Comparison of ENCODE assay signal across 22 mouse cellular contexts in the genomic region with DNA sequence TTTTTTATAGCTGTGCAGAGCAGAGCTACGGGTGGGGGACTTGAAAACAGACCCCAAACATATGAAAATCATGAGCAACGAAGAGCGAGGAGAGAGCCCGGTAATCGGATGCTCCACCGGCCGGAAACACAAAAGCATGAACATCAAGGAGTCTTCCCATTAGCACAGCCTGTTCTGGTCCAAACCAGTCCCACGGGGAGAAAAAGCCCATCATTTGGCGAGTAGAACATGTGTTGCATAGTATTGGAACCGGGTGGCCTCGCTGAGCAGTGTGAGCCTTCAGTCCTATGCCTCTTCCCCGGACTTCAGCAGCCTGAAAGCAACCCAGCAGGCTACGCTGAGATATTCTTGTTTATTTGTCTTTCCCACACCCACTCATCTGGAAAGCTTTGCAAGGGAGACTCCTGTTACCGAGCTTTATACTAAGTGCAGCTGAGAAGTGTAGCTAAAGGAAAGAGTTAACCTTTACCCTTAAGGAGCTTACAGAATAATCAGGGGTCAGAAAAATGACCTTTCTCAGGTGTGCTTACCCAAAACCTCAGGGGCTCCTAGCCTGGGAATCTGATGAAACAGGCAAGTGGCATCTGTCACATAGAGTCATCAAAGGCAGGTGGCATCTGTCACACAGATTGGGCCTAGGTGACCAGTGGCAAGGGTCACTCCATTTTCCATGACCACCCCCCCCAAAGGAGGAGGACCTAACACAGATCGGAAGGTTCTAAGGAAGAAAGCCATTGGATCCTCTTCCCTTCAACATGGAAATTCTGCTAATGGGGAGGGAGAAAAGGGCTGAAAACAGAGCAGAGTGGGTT.
DNase-seq lines count a peak whose midpoint lies in the region; ATAC-seq and TF ChIP-seq lines count a peak whose summit lies in the region.
"Had no signal": no experiment of that assay in that cellular context is flagged by ENCODE, and none has a peak within 500 bp of the region (broad histone marks: within the 10 kb centered on the region; RNA-seq: fewer than 3 reads in every experiment).

No protein-coding gene starts in this region.

- 37% methylated on average over 15 of the region's 15 CpGs for WGBS in lung, embryonic 14.5 days
- WGBS in embryonic facial prominence, embryonic 13.5 days = 16% methylated on average over 15 of the region's 15 CpGs
- WGBS in forebrain, embryonic 14.5 days = 70% methylated on average over 15 of the region's 15 CpGs

- H3K4me1 ChIP-seq in lung, embryonic 14.5 days (ENCODE audit: insufficient read depth) = peaks cover 7% of the 10 kb centered on the region
- H3K4me1 ChIP-seq in embryonic facial prominence, embryonic 13.5 days = peaks cover 11% of the 10 kb centered on the region
- no peaks in the 10 kb centered on the region for H3K4me1 ChIP-seq in forebrain, embryonic 14.5 days (ENCODE audit: control insufficient read depth, insufficient read depth, low read length)
- H3K4me1 ChIP-seq: heart, embryonic 10.5 days; liver, embryonic 13.5 days had no signal

- H3K4me2 ChIP-seq in lung, embryonic 14.5 days = no peak overlapping the region
- H3K4me2 ChIP-seq in embryonic facial prominence, embryonic 13.5 days = peak overlapping the region; percentile 23
- no peak overlapping the region for H3K4me2 ChIP-seq in forebrain, embryonic 14.5 days (ENCODE audit: low read length)
- H3K4me2 ChIP-seq: liver, embryonic 13.5 days; lung, embryonic 15.5 days; neural tube, embryonic 13.5 days had no signal

- 0 out of 2 replicates have a peak, but pooled peaks cover 4% of the 10 kb centered on the region for H3K27me3 ChIP-seq in lung, embryonic 14.5 days (ENCODE audit: insufficient read depth, low read length)
- H3K27me3 ChIP-seq in embryonic facial prominence, embryonic 13.5 days = peaks cover 7% of the 10 kb centered on the region; the same call in 1 of the 2 replicates
- H3K27me3 ChIP-seq in forebrain, embryonic 14.5 days (replicated peaks; ENCODE audit: control insufficient read depth, insufficient read depth, low read length) = peaks cover 7% of the 10 kb centered on the region; the same call in 1 of the 2 replicates
- H3K27me3 ChIP-seq: liver, embryonic 13.5 days; lung, embryonic 15.5 days; neural tube, embryonic 13.5 days had no signal

- TF ChIP-seq CTCF in lung, embryonic 14.5 days (IDR thresholded peaks at IDR 0.05; ENCODE audit: low read depth) = no peak

- no peak for ATAC-seq in lung, embryonic 14.5 days (ENCODE audit: insufficient read depth)
- no peak for ATAC-seq in embryonic facial prominence, embryonic 13.5 days (ENCODE audit: insufficient number of reproducible peaks, insufficient read depth, low FRiP score, low TSS enrichment, low read depth)
- ATAC-seq in forebrain, embryonic 14.5 days = no peak

- H3K9me3 ChIP-seq in lung, embryonic 14.5 days (ENCODE audit: low read depth, low read length) = no peaks in the 10 kb centered on the region
- no peaks in the 10 kb centered on the region for H3K9me3 ChIP-seq in embryonic facial prominence, embryonic 13.5 days
- H3K9me3 ChIP-seq in forebrain, embryonic 14.5 days (replicated peaks; ENCODE audit: control insufficient read depth, low read length) = no peaks in the 10 kb centered on the region
- H3K9me3 ChIP-seq: heart, embryonic 10.5 days; hindbrain, embryonic 10.5 days; liver, embryonic 13.5 days; lung, embryonic 15.5 days; midbrain, embryonic 10.5 days; neural tube, embryonic 13.5 days had no signal

- peak; percentile 64 for DNase-seq in heart, adult 11 months
- DNase-seq in heart, adult 8-10 months (ENCODE audit: low spot score) = no peak
- DNase-seq in lung, embryonic 14.5 days = peak; percentile 34
- DNase-seq in lung, postnatal 25 days (ENCODE audit: low spot score) = no peak
- DNase-seq in yolk sac, embryonic 10.5 days (ENCODE audit: low spot score) = peak; percentile 29
- no peak for DNase-seq in forebrain, embryonic 14.5 days (ENCODE audit: low spot score)
- DNase-seq: adrenal gland, postnatal 36 days; B cell, adult 2 months; cerebellum, adult 18-20 months; cerebellum, postnatal 25 days; gastrocnemius, postnatal 14 days; kidney, adult 18-20 months; left cerebral cortex, postnatal 4 days; liver, embryonic 13.5 days; thymus, adult 2 months had no signal

- H3K4me3 ChIP-seq in lung, embryonic 14.5 days (ENCODE audit: low read depth, low read length) = no peak overlapping the region
- H3K4me3 ChIP-seq in embryonic facial prominence, embryonic 13.5 days = no peak overlapping the region
- no peak overlapping the region for H3K4me3 ChIP-seq in forebrain, embryonic 14.5 days (ENCODE audit: low read depth, low read length)
- H3K4me3 ChIP-seq: heart, embryonic 10.5 days; hindbrain, embryonic 10.5 days; liver, embryonic 13.5 days; lung, embryonic 15.5 days; midbrain, embryonic 10.5 days; neural tube, embryonic 13.5 days had no signal

- no peak overlapping the region for H3K27ac ChIP-seq in lung, embryonic 14.5 days (ENCODE audit: low read depth)
- H3K27ac ChIP-seq in embryonic facial prominence, embryonic 13.5 days = no peak overlapping the region
- H3K27ac ChIP-seq in forebrain, embryonic 14.5 days (ENCODE audit: low read depth, low read length) = no peak overlapping the region
- H3K27ac ChIP-seq: heart, embryonic 10.5 days; hindbrain, embryonic 10.5 days; liver, embryonic 13.5 days; lung, embryonic 15.5 days; macrophage; midbrain, embryonic 10.5 days; neural tube, embryonic 13.5 days had no signal

- no peak overlapping the region for H3K9ac ChIP-seq in lung, embryonic 14.5 days
- 0 out of 2 replicates have a peak overlapping the region, but pooled peaks have one; percentile 11 for H3K9ac ChIP-seq in embryonic facial prominence, embryonic 13.5 days
- H3K9ac ChIP-seq in forebrain, embryonic 14.5 days (ENCODE audit: low read length) = no peak overlapping the region
- H3K9ac ChIP-seq: liver, embryonic 13.5 days; lung, embryonic 15.5 days; neural tube, embryonic 13.5 days had no signal

- H3K36me3 ChIP-seq in lung, embryonic 14.5 days (ENCODE audit: insufficient read depth) = no peaks in the 10 kb centered on the region
- H3K36me3 ChIP-seq in embryonic facial prominence, embryonic 13.5 days = no peaks in the 10 kb centered on the region
- no peaks in the 10 kb centered on the region for H3K36me3 ChIP-seq in forebrain, embryonic 14.5 days (ENCODE audit: control insufficient read depth, insufficient read depth, low read length)
- H3K36me3 ChIP-seq: heart, embryonic 10.5 days; hindbrain, embryonic 10.5 days; liver, embryonic 13.5 days; lung, embryonic 15.5 days; midbrain, embryonic 10.5 days; neural tube, embryonic 13.5 days had no signal

Comparison
In these comparisons a context has a peak if more than half of its experiments do, and no peak if none do; other contexts are left out.
1. DNase-seq: peak in heart, adult 11 months (single experiment), lung, embryonic 14.5 days (single experiment) and yolk sac, embryonic 10.5 days (single experiment); none in heart, adult 8-10 months (single experiment), lung, postnatal 25 days (single experiment) and forebrain, embryonic 14.5 days (single experiment).